Comparison of ENCODE assay signal across 7 mouse cellular contexts in the genomic region with DNA sequence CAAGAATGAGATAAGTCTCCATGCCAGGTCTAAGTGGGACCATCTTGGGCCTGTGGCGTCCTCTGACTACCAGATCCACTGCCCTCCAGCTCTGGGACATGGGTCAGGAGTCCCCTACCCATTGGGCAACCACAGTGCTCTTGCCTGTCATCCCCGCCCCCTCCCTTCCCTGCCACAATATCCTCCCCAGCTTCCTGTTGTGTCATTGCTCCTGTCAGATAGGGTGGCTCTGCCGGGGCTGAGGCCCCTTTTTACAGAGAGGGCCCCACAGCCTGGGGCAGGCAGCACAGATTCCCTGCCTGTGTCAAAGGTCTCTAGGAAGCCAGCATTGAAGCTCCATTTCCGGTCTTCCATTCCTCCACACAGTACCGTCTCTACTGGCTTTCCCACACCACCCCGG.
A peak's percentile ranks its signal among the peaks of the same experiment; 100 is the strongest.
DNase-seq lines count a peak whose midpoint lies in the region; ATAC-seq and TF ChIP-seq lines count a peak whose summit lies in the region.

No protein-coding gene starts in this region.

- WGBS in embryonic facial prominence, embryonic 11.5 days, result 30% methylated on average over 6 of the region's 6 CpGs
- 21% methylated on average over 6 of the region's 6 CpGs for WGBS in intestine, embryonic 15.5 days
- WGBS in midbrain, embryonic 10.5 days, result 62% methylated on average over 6 of the region's 6 CpGs

- H3K4me3 ChIP-seq in ES-E14 (ENCODE audit: insufficient read depth in 1 of 2, low read depth in 1 of 2, low read length in 2 of 2, poor library complexity in 1 of 2, severe bottlenecking in 1 of 2), result no peak overlapping the region
- no peak overlapping the region for H3K4me3 ChIP-seq in embryonic facial prominence, embryonic 11.5 days (ENCODE audit: low read depth, low read length)
- peak overlapping the region; percentile 61 for H3K4me3 ChIP-seq in intestine, embryonic 15.5 days (replicated peaks)
- H3K4me3 ChIP-seq in midbrain, embryonic 10.5 days, result peak overlapping the region; percentile 74

- H3K9ac ChIP-seq in ES-E14 (ENCODE audit: insufficient read depth, low read depth, low read length, poor library complexity, severe bottlenecking), result no peak overlapping the region; the same call in 1 of the 2 replicates
- H3K9ac ChIP-seq in embryonic facial prominence, embryonic 11.5 days (replicated peaks; ENCODE audit: low read length), result peak overlapping the region; percentile 15; the same call in 1 of the 2 replicates
- H3K9ac ChIP-seq in intestine, embryonic 15.5 days, result peak overlapping the region; percentile 45

- H3K9me3 ChIP-seq in ES-E14 (ENCODE audit: control insufficient read depth, insufficient read depth, low read depth, low read length), result no peaks in the 10 kb centered on the region
- no peaks in the 10 kb centered on the region for H3K9me3 ChIP-seq in embryonic facial prominence, embryonic 11.5 days (replicated peaks; ENCODE audit: control insufficient read depth, low read length)
- H3K9me3 ChIP-seq in intestine, embryonic 15.5 days, result no peaks in the 10 kb centered on the region
- H3K9me3 ChIP-seq in midbrain, embryonic 10.5 days (replicated peaks), result no peaks in the 10 kb centered on the region

- in situ Hi-C loops in ES-E14 (cut with MboI; ENCODE audit: low sequenced_read_pairs in 2 of 2, unreplicated experiment in 2 of 2), result no loop called here

- peaks cover 4 to 38% of the 10 kb centered on the region in 2 experiments; a peak in 3 of 4 replicates for H3K4me1 ChIP-seq in ES-E14 (ENCODE audit: control insufficient read depth in 2 of 2, insufficient read depth in 2 of 2, low read length in 2 of 2, poor library complexity in 1 of 2)
- H3K4me1 ChIP-seq in embryonic facial prominence, embryonic 11.5 days (ENCODE audit: control insufficient read depth, insufficient read depth, low read length), result peaks cover 24% of the 10 kb centered on the region
- peaks cover 85% of the 10 kb centered on the region for H3K4me1 ChIP-seq in intestine, embryonic 15.5 days (replicated peaks)
- H3K4me1 ChIP-seq in midbrain, embryonic 10.5 days, result peaks cover 81% of the 10 kb centered on the region

- ATAC-seq in embryonic facial prominence, embryonic 11.5 days (replicated peaks; ENCODE audit: insufficient number of reproducible peaks, low FRiP score, low TSS enrichment, low read depth), result no peak
- ATAC-seq in intestine, embryonic 15.5 days, result peak; percentile 77

- no peaks in the 10 kb centered on the region; the same call in 1 of the 2 replicates for H3K36me3 ChIP-seq in ES-E14 (ENCODE audit: control insufficient read depth, insufficient read depth, low read length, poor library complexity, severe bottlenecking)
- no peaks in the 10 kb centered on the region for H3K36me3 ChIP-seq in embryonic facial prominence, embryonic 11.5 days (replicated peaks; ENCODE audit: control insufficient read depth, insufficient read depth, low read depth, low read length)
- no peaks in the 10 kb centered on the region; the same call in 1 of the 2 replicates for H3K36me3 ChIP-seq in intestine, embryonic 15.5 days
- peaks cover 33% of the 10 kb centered on the region for H3K36me3 ChIP-seq in midbrain, embryonic 10.5 days

- H3K27ac ChIP-seq in ES-E14 (ENCODE audit: insufficient read depth, low read depth, low read length, poor library complexity, severe bottlenecking), result peak overlapping the region; percentile 41; the same call in 1 of the 2 replicates
- peak overlapping the region; percentile 23; the same call in 1 of the 2 replicates for H3K27ac ChIP-seq in embryonic facial prominence, embryonic 11.5 days (replicated peaks; ENCODE audit: low read depth, low read length)
- peak overlapping the region; percentile 97 for H3K27ac ChIP-seq in intestine, embryonic 15.5 days
- H3K27ac ChIP-seq in midbrain, embryonic 10.5 days (replicated peaks), result peak overlapping the region; percentile 98

- peak overlapping the region; percentile 39 for H3K4me2 ChIP-seq in embryonic facial prominence, embryonic 11.5 days (ENCODE audit: low read depth, low read length)
- H3K4me2 ChIP-seq in intestine, embryonic 15.5 days (replicated peaks), result peak overlapping the region; percentile 88

- DNase-seq in ES-E14 (ENCODE audit: low read depth, low spot score), result no peak
- no peak for DNase-seq in embryonic facial prominence, embryonic 11.5 days (ENCODE audit: low spot score)
- DNase-seq in midbrain, embryonic 10.5 days (ENCODE audit: low spot score), result no peak
- DNase-seq in thymus, postnatal 36 days, result peak; percentile 76 to 83
- no peak for DNase-seq in adrenal gland, postnatal 14 days
- DNase-seq in frontal cortex, adult 2 months (ENCODE audit: extremely low spot score in 1 of 2, low spot score in 1 of 2), result no peak

- no peaks in the 10 kb centered on the region; the same call in 1 of the 2 replicates for H3K27me3 ChIP-seq in embryonic facial prominence, embryonic 11.5 days (ENCODE audit: control insufficient read depth, insufficient read depth, low read length)
- H3K27me3 ChIP-seq in intestine, embryonic 15.5 days (replicated peaks), result no peaks in the 10 kb centered on the region
- no peaks in the 10 kb centered on the region for H3K27me3 ChIP-seq in midbrain, embryonic 10.5 days (ENCODE audit: low read depth, poor library complexity, severe bottlenecking)

TF ChIP-seq in ES-E14, 5 proteins besides CTCF, POLR2A, EP300 and RAD21:
- TF ChIP-seq ZNF384 (IDR thresholded peaks at IDR 0.05; ENCODE audit: low read depth, low read length) (no peak), HCFC1 (IDR thresholded peaks at IDR 0.05; ENCODE audit: borderline replicate concordance, insufficient read depth, low read length) (no peak), CHD2 (IDR thresholded peaks at IDR 0.05; ENCODE audit: low read depth, low read length) (no peak), MAFK (IDR thresholded peaks at IDR 0.05; ENCODE audit: insufficient read depth, low read depth, low read length) (no peak), ZC3H11A (IDR thresholded peaks at IDR 0.05; ENCODE audit: borderline replicate concordance, low read depth, low read length) (no peak)

Comparison
In these comparisons a context has a peak if more than half of its experiments do, and no peak if none do; other contexts are left out.
1. DNase-seq: peak in thymus, postnatal 36 days (2 of 2); none in ES-E14 (single experiment), embryonic facial prominence, embryonic 11.5 days (single experiment), midbrain, embryonic 10.5 days (single experiment), adrenal gland, postnatal 14 days (single experiment) and frontal cortex, adult 2 months (0 of 2).
2. H3K27ac ChIP-seq: peak in every context shown above with its lines; median percentile 98 in midbrain, embryonic 10.5 days; 97 in intestine, embryonic 15.5 days; 41 in ES-E14; 23 in embryonic facial prominence, embryonic 11.5 days.
3. H3K4me3 ChIP-seq: peak in intestine, embryonic 15.5 days (single experiment) and midbrain, embryonic 10.5 days (single experiment); none in ES-E14 (0 of 2) and embryonic facial prominence, embryonic 11.5 days (single experiment).